Mouse (Mus musculus) hindbrain, postnatal 0 days (tissue): ENCODE measurements around the gene Cyb5d1. TPM values are rescaled to one million over a fixed set of nuclear protein-coding genes. Genes with fewer than 3 reads are reported as not detected.

Experiments used
- ATAC-seq: fragments of 200-750 bp; cut with Nextera tagmentation; 2 replicates; pipeline ENCODE4 v1.8.0; 2017; ENCODE audit warnings: mild to moderate bottlenecking, moderate TSS enrichment, moderate library complexity
- DNase-seq: peaks from one replicate; pipeline ENCODE4 v3.0.0-alpha.2; 2015; ENCODE audit warnings: low spot score
- H3K27ac ChIP-seq: fragments of 300-500 bp; sonication (generic); 2 replicates; pipeline ENCODE4 v1.5.1; 2014; ENCODE audit warnings: mild to moderate bottlenecking
- H3K27me3 ChIP-seq: fragments of 300-500 bp; sonication (generic); 2 replicates; pipeline ENCODE4 v1.6.1; 2014; ENCODE audit warnings: low read length, mixed read lengths; ENCODE audit not compliant: insufficient read depth
- H3K36me3 ChIP-seq: fragments of 300-500 bp; sonication (generic); 2 replicates; pipeline ENCODE4 v1.6.1; 2014; ENCODE audit warnings: low read length, mixed read lengths; ENCODE audit not compliant: insufficient read depth
- H3K4me1 ChIP-seq: fragments of 300-500 bp; sonication (generic); 2 replicates; pipeline ENCODE4 v1.6.1; 2014; ENCODE audit warnings: antibody characterized with exemption, low read length, mixed read lengths; ENCODE audit not compliant: insufficient read depth
- H3K4me2 ChIP-seq: fragments of 300-500 bp; sonication (generic); 2 replicates; pipeline ENCODE4 v1.6.1; 2014; ENCODE audit warnings: low read depth, mild to moderate bottlenecking, low read length, moderate library complexity, mixed read lengths
- H3K4me3 ChIP-seq: fragments of 300-500 bp; sonication (generic); 2 replicates; pipeline ENCODE4 v1.5.1; 2014; ENCODE audit warnings: low read length
- H3K9ac ChIP-seq: fragments of 300-500 bp; sonication (generic); replicated peaks from 2 replicates; pipeline ENCODE4 v1.6.1; 2014; ENCODE audit warnings: mild to moderate bottlenecking, low read length, moderate library complexity, mixed read lengths
- H3K9me3 ChIP-seq: fragments of 300-500 bp; sonication (generic); 2 replicates; pipeline ENCODE4 v1.6.1; 2016; ENCODE audit warnings: low read length, mixed read lengths
- CTCF ChIP-seq: IDR thresholded peaks from 2 replicates; pipeline ENCODE4 v1.5.1; 2016; ENCODE audit warnings: antibody characterized with exemption, control low read depth, low read depth
- WGBS: fragments of 180-500 bp; shearing (Covaris S2); extraction: QIAGEN DNeasy Blood & Tissue Kit; methylation state at CpG from one replicate; pipeline ENCODE4 v1.1.7; 2014; 5-methylcytosine and 5-hydroxymethylcytosine counted together
- polyA plus RNA-seq: library from polyadenylated mRNA; unstranded; fragments of >200 nt; fragmentation: Nextera tagmentation; extraction: Ambion mirVana; gene quantifications from 2 replicates; pipeline ENCODE4 v1.2.1, GENCODE M21; 2015
- total RNA-seq: library from RNA; depleted of rRNA; stranded (reverse); fragments of >200 nt; gene quantifications from 2 replicates; pipeline ENCODE4 v1.2.3, GENCODE M21; 2014; rRNA removed

The Cyb5d1 gene
- total and polyA plus RNA-seq, 2 experiments from 2014 or later: 18.5 to 21.8 TPM

DNA sequence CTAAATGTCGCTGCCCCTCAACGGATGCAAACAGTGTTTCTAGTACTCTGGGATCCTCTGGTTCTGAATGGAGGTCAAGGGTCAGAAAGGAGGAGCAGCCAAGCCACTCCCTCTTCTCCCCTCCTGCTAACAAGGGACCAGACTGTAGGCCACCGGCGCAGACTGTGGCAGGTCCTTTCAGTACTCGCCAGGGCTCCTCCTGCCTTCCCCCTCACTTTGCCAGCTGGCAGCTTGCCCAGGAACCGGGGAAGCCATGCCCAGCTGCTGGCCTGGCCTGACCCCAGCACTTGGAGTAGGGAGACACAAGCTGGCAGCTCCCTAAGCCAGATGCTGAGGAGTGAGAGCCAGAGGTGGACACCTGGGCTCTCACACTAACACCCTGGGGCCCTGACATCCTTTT, 30.5 kb downstream of the Cyb5d1 start:
- peak; percentile 94 for DNase-seq
- peak; percentile 76 for ATAC-seq
- TF ChIP-seq CTCF: 0 out of 2 replicates have a peak, but pooled peaks have one; percentile 8
- 0 out of 2 replicates have a peak overlapping the region, but pooled peaks have one; percentile 2 for H3K4me3 ChIP-seq
- H3K27ac ChIP-seq: peak overlapping the region; percentile 88
- 3% methylated on average over 6 of the region's 6 CpGs for whole genome bisulfite sequencing
- peaks cover 20% of the 10 kb centered on the region for H3K36me3 ChIP-seq
- no peak overlapping the region for H3K9ac ChIP-seq
- H3K9me3 ChIP-seq: no peaks in the 10 kb centered on the region
- no peaks in the 10 kb centered on the region for H3K27me3 ChIP-seq
- peak overlapping the region; percentile 93 for H3K4me2 ChIP-seq
- peaks cover 21% of the 10 kb centered on the region for H3K4me1 ChIP-seq

DNA sequence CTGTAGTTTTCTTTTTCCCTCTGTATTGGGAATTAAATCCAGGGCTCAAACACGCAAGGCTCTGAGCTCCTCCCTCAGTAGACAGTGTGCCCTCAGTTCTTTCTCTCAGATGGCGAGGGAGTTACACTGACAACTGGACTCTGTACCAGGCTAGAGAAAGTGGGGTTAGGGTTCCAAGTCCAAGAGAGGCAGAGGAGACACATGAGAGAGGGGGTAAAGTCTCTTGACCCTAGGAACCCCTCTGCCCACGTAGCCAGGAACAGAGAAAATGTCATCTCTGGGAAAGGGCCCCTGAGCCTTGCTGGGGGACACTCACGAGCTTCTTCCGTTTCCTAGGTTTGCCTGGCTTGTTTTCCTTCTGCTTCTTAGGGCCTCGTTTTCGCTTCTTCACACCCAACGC, 31.1 kb downstream of the Cyb5d1 start:
- DNase-seq: no peak
- no peak for ATAC-seq
- peaks cover 26% of the 10 kb centered on the region for H3K36me3 ChIP-seq
- H3K4me2 ChIP-seq: peak overlapping the region; percentile 93
- H3K4me3 ChIP-seq: 0 out of 2 replicates have a peak overlapping the region, but pooled peaks have one; percentile 2
- H3K9ac ChIP-seq: 0 out of 2 replicates have a peak overlapping the region, but pooled peaks have one; percentile 28
- peak overlapping the region; percentile 88 for H3K27ac ChIP-seq
- H3K9me3 ChIP-seq: no peaks in the 10 kb centered on the region
- no peak for TF ChIP-seq CTCF
- peaks cover 21% of the 10 kb centered on the region for H3K4me1 ChIP-seq
- H3K27me3 ChIP-seq: no peaks in the 10 kb centered on the region
- 32% methylated on average over 8 of the region's 8 CpGs for WGBS

DNA sequence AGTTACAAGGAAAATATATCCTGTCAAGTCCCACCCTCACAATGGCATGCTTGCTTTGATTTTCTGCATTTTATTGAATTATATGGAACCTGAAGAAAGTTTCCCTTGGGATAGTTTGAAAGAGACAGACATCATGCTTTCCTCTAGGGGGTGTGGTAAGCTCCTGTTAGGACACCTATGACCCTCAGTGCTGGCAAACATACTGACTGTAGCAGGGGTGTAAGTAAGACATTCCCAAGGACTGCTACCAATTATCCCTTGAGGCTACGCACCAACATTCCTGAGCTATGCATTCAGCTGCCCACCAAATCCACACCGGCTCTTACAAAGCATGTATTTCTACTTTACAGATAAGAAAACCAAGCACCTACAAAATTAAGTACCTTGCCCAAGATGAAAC, 33.0 kb downstream of the Cyb5d1 start:
- Histone ChIP-seq H3K4me1 (peaks cover 21% of the 10 kb centered on the region), H3K9me3 (no peaks in the 10 kb centered on the region), H3K27me3 (no peaks in the 10 kb centered on the region), H3K36me3 (peaks cover 45% of the 10 kb centered on the region), H3K4me3 (no peak overlapping the region), H3K9ac (no peak overlapping the region), H3K4me2 (no peak overlapping the region), H3K27ac (no peak overlapping the region)
- DNase-seq: no peak
- 78% methylated on average over 2 of the region's 2 CpGs for WGBS
- ATAC-seq: no peak
- TF ChIP-seq CTCF: 0 out of 2 replicates have a peak, but pooled peaks have one; percentile 4

DNA sequence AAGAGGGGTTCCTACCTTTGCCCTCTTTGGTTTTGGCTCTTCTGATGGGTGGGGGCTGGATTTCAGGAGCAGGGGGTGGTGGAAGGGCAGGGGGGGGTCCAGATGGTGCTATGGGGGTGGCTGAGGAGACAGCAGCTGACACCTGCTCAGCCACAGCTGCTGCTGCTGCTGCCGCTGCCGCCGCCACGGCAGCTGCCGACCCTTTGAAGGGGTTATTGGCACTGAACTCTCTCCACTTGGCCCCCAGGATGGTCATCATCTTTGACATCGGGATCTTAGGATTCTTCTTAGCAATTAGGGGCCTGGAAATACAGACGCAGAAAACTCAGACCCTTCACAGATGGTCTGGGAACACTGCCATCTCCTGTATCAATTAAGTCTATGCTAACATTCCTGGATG, 33.4 kb downstream of the Cyb5d1 start:
- 33% methylated on average over 7 of the region's 7 CpGs for WGBS

DNA sequence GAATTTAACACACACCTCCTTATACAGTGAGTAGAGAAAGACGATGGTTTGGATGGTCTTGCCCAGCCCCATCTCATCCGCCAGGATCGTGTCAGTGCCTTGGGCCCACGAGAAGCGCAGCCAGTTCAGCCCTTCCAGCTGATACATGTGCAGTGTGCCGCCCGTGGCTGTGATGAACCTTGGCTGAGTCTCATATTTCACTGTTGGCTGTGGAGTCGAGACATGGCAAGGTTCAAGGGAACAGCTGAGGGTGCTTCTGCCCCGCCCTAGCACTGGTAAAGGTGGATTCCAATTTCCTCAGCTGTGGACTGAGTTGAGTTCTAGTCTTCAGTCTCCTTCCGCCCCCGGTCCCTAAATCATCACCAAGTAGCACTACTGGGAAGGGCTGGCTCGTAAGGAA, 37.7 kb downstream of the Cyb5d1 start:
- 94% methylated on average over 12 of the region's 12 CpGs for WGBS
- no peak overlapping the region for H3K4me2 ChIP-seq
- ATAC-seq: no peak
- no peak overlapping the region for H3K27ac ChIP-seq
- no peak overlapping the region for H3K9ac ChIP-seq
- no peak overlapping the region for H3K4me3 ChIP-seq
- H3K9me3 ChIP-seq: no peaks in the 10 kb centered on the region
- H3K4me1 ChIP-seq: no peaks in the 10 kb centered on the region
- H3K27me3 ChIP-seq: no peaks in the 10 kb centered on the region
- no peak for TF ChIP-seq CTCF
- peaks cover 85% of the 10 kb centered on the region for H3K36me3 ChIP-seq
- no peak for DNase-seq

More for the DNA sequence above, 33.4 kb downstream of the Cyb5d1 start:
- no peak overlapping the region for H3K4me3 ChIP-seq
- no peaks in the 10 kb centered on the region for H3K27me3 ChIP-seq
- H3K36me3 ChIP-seq: peaks cover 49% of the 10 kb centered on the region
- no peak overlapping the region for H3K9ac ChIP-seq
- H3K9me3 ChIP-seq: no peaks in the 10 kb centered on the region
- H3K4me1 ChIP-seq: peaks cover 21% of the 10 kb centered on the region
- DNase-seq: peak; percentile 21
- TF ChIP-seq CTCF: no peak
- no peak overlapping the region for H3K4me2 ChIP-seq
- no peak overlapping the region for H3K27ac ChIP-seq
- ATAC-seq: no peak

DNA sequence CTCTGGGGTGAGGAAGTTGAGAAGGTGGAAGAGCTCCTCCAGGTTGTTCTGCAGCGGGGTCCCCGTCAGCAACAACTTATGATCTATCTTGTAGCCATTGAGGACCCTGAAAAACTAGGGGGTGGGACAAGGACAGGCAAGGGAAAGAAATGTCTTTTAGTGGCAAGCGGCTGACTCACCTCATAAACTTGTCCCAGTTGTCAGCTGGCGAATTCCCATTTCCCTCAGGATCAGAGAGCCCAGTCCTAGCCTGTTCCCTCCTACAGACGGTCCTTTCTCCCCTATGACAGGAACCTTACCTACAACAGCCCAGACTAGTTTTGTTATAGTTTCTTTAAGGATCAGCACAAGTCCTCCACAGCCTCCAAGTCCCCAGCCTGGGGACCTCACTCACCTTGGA, 38.9 kb downstream of the Cyb5d1 start:
- TF ChIP-seq CTCF: no peak
- Histone ChIP-seq H3K4me1 (no peaks in the 10 kb centered on the region), H3K27me3 (no peaks in the 10 kb centered on the region), H3K36me3 (peaks cover 95% of the 10 kb centered on the region), H3K4me3 (no peak overlapping the region), H3K4me2 (no peak overlapping the region), H3K9ac (no peak overlapping the region), H3K27ac (no peak overlapping the region), H3K9me3 (no peaks in the 10 kb centered on the region)
- ATAC-seq (no peak), DNase-seq (no peak)
- WGBS: 91% methylated on average over 5 of the region's 5 CpGs

DNA sequence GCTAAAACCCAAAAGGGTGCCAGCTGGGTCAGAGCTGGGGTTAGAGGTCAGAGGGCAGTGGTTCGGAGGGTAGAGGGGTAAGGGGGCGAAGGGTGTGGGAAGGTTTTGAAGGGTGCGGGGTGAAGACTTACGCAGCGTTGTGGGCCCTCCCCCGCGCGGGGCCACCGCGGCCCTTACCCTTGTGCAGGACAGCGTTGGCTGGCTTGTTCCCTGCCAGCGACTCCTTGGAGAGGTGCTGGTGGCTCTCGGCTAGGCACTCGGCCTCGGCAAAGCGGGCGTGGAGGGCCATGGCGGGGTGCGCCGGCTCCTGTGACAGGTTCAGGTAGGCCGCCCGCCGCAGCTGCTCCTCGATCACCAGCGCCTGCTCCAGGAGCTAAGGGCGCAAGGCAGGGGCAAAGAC, 49.0 kb downstream of the Cyb5d1 start:
- Histone ChIP-seq H3K9ac (no peak overlapping the region), H3K4me3 (no peak overlapping the region), H3K4me1 (no peaks in the 10 kb centered on the region), H3K9me3 (no peaks in the 10 kb centered on the region), H3K27me3 (no peaks in the 10 kb centered on the region), H3K36me3 (peaks cover 53% of the 10 kb centered on the region), H3K27ac (no peak overlapping the region), H3K4me2 (no peak overlapping the region)
- 88% methylated on average over 23 of the region's 26 CpGs for WGBS
- TF ChIP-seq CTCF: no peak
- no peak for DNase-seq
- ATAC-seq: no peak

Other genes with a start within 250 kb of the Cyb5d1 start
- gene Alox12b, start 238.6 kb downstream of the Cyb5d1 start, total RNA-seq: 1.7 and 2.0 TPM in 2 replicates
- gene Alox12b, start 238.6 kb downstream of the Cyb5d1 start, polyA plus RNA-seq: 1.1 and 1.2 TPM in 2 replicates
- 3.1 and 5.8 TPM in 2 replicates for gene Alox8, start 197.8 kb downstream of the Cyb5d1 start, total RNA-seq
- 1.2 and 1.5 TPM in 2 replicates for gene Alox8, start 197.8 kb downstream of the Cyb5d1 start, polyA plus RNA-seq
- 0.73 and 1.2 TPM in 2 replicates for gene Gucy2e, start 158.6 kb downstream of the Cyb5d1 start, total RNA-seq
- 0.52 and 0.61 TPM in 2 replicates for gene Gucy2e, start 158.6 kb downstream of the Cyb5d1 start, polyA plus RNA-seq
- gene Cntrob, start 71.9 kb downstream of the Cyb5d1 start, total RNA-seq: 13.3 and 22.0 TPM in 2 replicates
- gene Cntrob, start 71.9 kb downstream of the Cyb5d1 start, polyA plus RNA-seq: 11.0 and 12.0 TPM in 2 replicates
- gene Trappc1, start 71.7 kb downstream of the Cyb5d1 start, total RNA-seq: 150 and 157 TPM in 2 replicates
- gene Trappc1, start 71.7 kb downstream of the Cyb5d1 start, polyA plus RNA-seq: 171 and 173 TPM in 2 replicates
- 5.5 and 7.8 TPM in 2 replicates for gene Kcnab3, start 69.4 kb downstream of the Cyb5d1 start, total RNA-seq
- 6.1 and 6.6 TPM in 2 replicates for gene Kcnab3, start 69.4 kb downstream of the Cyb5d1 start, polyA plus RNA-seq
- 127 and 141 TPM in 2 replicates for gene Rnf227, start 55.2 kb downstream of the Cyb5d1 start, total RNA-seq
- gene Rnf227, start 55.2 kb downstream of the Cyb5d1 start, polyA plus RNA-seq: 234 and 241 TPM in 2 replicates
- 252 and 255 TPM in 2 replicates for gene Chd3, start 26.2 kb downstream of the Cyb5d1 start, total RNA-seq
- gene Chd3, start 26.2 kb downstream of the Cyb5d1 start, polyA plus RNA-seq: 46.6 and 49.7 TPM in 2 replicates
- gene Naa38, start 144 bp downstream of the Cyb5d1 start, total RNA-seq: 77.1 and 99.0 TPM in 2 replicates
- 162 and 163 TPM in 2 replicates for gene Naa38, start 144 bp downstream of the Cyb5d1 start, polyA plus RNA-seq
- gene Tmem88, start 2.6 kb upstream of the Cyb5d1 start, total RNA-seq: 3.8 and 4.3 TPM in 2 replicates
- gene Tmem88, start 2.6 kb upstream of the Cyb5d1 start, polyA plus RNA-seq: 8.7 and 9.5 TPM in 2 replicates
- 8.0 and 10.5 TPM in 2 replicates for gene Kdm6b, start 18.0 kb upstream of the Cyb5d1 start, total RNA-seq
- gene Kdm6b, start 18.0 kb upstream of the Cyb5d1 start, polyA plus RNA-seq: 20.5 and 22.3 TPM in 2 replicates
- gene Dnah2, start 153.5 kb upstream of the Cyb5d1 start, total RNA-seq: 3.9 and 4.9 TPM in 2 replicates
- gene Dnah2, start 153.5 kb upstream of the Cyb5d1 start, polyA plus RNA-seq: 2.0 and 3.2 TPM in 2 replicates
- 97.9 and 111 TPM in 2 replicates for gene Efnb3, start 164.6 kb upstream of the Cyb5d1 start, total RNA-seq
- gene Efnb3, start 164.6 kb upstream of the Cyb5d1 start, polyA plus RNA-seq: 93.3 and 94.4 TPM in 2 replicates
- gene Wrap53, start 184.6 kb upstream of the Cyb5d1 start, total RNA-seq: 16.4 and 19.4 TPM in 2 replicates
- gene Wrap53, start 184.6 kb upstream of the Cyb5d1 start, polyA plus RNA-seq: 12.8 and 13.8 TPM in 2 replicates
- gene Trp53, start 184.7 kb upstream of the Cyb5d1 start, total RNA-seq: 33.5 and 41.5 TPM in 2 replicates
- gene Trp53, start 184.7 kb upstream of the Cyb5d1 start, polyA plus RNA-seq: 36.6 and 37.4 TPM in 2 replicates
- gene Atp1b2, start 210.3 kb upstream of the Cyb5d1 start, total RNA-seq: 185 and 210 TPM in 2 replicates
- gene Atp1b2, start 210.3 kb upstream of the Cyb5d1 start, polyA plus RNA-seq: 145 and 157 TPM in 2 replicates
- 0.40 TPM in 1 of 2 replicates, not detected in the other for gene Shbg, start 222.3 kb upstream of the Cyb5d1 start, total RNA-seq
- gene Shbg, start 222.3 kb upstream of the Cyb5d1 start, polyA plus RNA-seq: not detected in 2 replicates
- gene Sat2, start 226.4 kb upstream of the Cyb5d1 start, total RNA-seq: 8.6 and 10.9 TPM in 2 replicates
- 35.4 and 41.4 TPM in 2 replicates for gene Sat2, start 226.4 kb upstream of the Cyb5d1 start, polyA plus RNA-seq
- gene Fxr2, start 237.4 kb upstream of the Cyb5d1 start, total RNA-seq: 68.5 and 79.6 TPM in 2 replicates
- gene Fxr2, start 237.4 kb upstream of the Cyb5d1 start, polyA plus RNA-seq: 23.3 and 28.8 TPM in 2 replicates